Mouse (Mus musculus): ENCODE data around the gene Man1c1.

DNA sequence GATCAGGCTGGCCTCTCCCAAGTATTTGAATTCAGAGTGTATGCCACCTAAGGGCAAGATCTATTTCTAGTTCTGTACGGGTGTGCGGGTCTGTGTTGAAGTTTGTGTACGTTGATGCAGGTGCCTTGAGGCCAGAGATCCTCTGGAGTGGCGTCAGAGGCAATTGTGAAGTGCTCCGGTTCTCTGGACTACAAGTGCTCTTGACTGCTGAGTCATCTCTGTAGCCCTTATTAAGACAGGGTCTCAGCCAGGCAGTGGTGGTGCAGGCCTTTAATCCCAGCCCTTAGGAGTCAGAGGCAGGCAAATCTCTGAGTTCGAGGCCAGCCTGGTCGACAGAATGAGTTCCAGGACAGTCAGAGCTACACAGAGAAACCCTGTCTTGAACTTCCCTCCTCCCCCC lies 188.5 kb downstream of the Man1c1 start:
- TF ChIP-seq CTCF (conservative IDR thresholded peaks at IDR 0.05; ENCODE audit: insufficient read depth, insufficient read length, low read depth, low read length): no peak
- no peak for TF ChIP-seq POLR2A (IDR thresholded peaks at IDR 0.05; ENCODE audit: low read depth, low read length)

All from kidney, adult 2 months (tissue).